Mouse (Mus musculus): ENCODE measurements around the gene Tet1. TPM values are rescaled to one million over a fixed set of nuclear protein-coding genes. Genes with fewer than 3 reads are reported as not detected.

The Tet1 gene
- polyA plus RNA-seq, 3 experiments from 2014 or later, result 2.6 to 9.0 (median 8.5) TPM

Other genes with a start within 250 kb of the Tet1 start
- 1 to 10 TPM; 1.1 to 1.9 (median 1.7) TPM for gene Stox1, start 182.9 kb downstream of the Tet1 start, polyA plus RNA-seq (2017; shearing (Covaris generic))
- 100 to 1,000 TPM; 122 to 149 (median 137) TPM for gene Ccar1, start 116.7 kb downstream of the Tet1 start, polyA plus RNA-seq (2017; shearing (Covaris generic))
- 1 to 10 TPM; 2.9 to 5.1 (median 3.1) TPM for gene Slc25a16, start 11.6 kb upstream of the Tet1 start, polyA plus RNA-seq (2017; shearing (Covaris generic))
- gene Dna2, start 38.0 kb upstream of the Tet1 start, polyA plus RNA-seq (2017; shearing (Covaris generic)), result 1 to 10 TPM; 1.6 to 9.8 (median 3.6) TPM
- gene Rufy2, start 71.2 kb upstream of the Tet1 start, polyA plus RNA-seq (2017; shearing (Covaris generic)), result 10 to 100 TPM; 25.8 to 61.7 (median 43.9) TPM
- 100 to 1,000 TPM in 1 of 3 experiments, 10 to 100 TPM in 2; 61.1 to 117 (median 97.4) TPM for gene Hnrnph3, start 115.2 kb upstream of the Tet1 start, polyA plus RNA-seq (2017; shearing (Covaris generic))
- under 1 TPM in 2 of 3 experiments, not detected in 1; 0.51 to 0.98 TPM for gene Pbld2, start 115.3 kb upstream of the Tet1 start, polyA plus RNA-seq (2017; shearing (Covaris generic))
- under 1 TPM in 2 of 3 experiments, not detected in 1; 0.15 to 0.21 TPM for gene Pbld1, start 151.2 kb upstream of the Tet1 start, polyA plus RNA-seq (2017; shearing (Covaris generic))
- not detected for gene Atoh7, start 190.7 kb upstream of the Tet1 start, polyA plus RNA-seq (2017; shearing (Covaris generic))